Mouse (Mus musculus) C2C12 (cell line): Measurements from ENCODE around the gene Ell. TPM values are rescaled to one million over a fixed set of nuclear protein-coding genes. Genes with fewer than 3 reads are reported as not detected.

Experiments
- H3K27me3 ChIP-seq: one replicate; pipeline ENCODE4 v1.6.1; 2011; ENCODE audit not compliant: control insufficient read depth, insufficient read depth, insufficient read length
- H3K36me3 ChIP-seq: one replicate; pipeline ENCODE4 v1.6.1; 2011; ENCODE audit not compliant: control insufficient read depth, insufficient read depth
- H3K4me3 ChIP-seq: one replicate; pipeline ENCODE4 v1.5.1; 2011; ENCODE audit warnings: mild to moderate bottlenecking, control low read depth; ENCODE audit not compliant: poor library complexity, insufficient read depth, severe bottlenecking
- H3K79me2 ChIP-seq: one replicate; pipeline ENCODE4 v1.6.1; 2011; ENCODE audit not compliant: control insufficient read depth, insufficient read depth
- H3K79me3 ChIP-seq: one replicate; pipeline ENCODE4 v1.6.1; 2011; ENCODE audit warnings: low read depth, control low read depth
- H3ac ChIP-seq: one replicate; pipeline ENCODE3; 2011; ENCODE audit warnings: low read depth; ENCODE audit not compliant: control insufficient read depth, insufficient read length
- CEBPB ChIP-seq: IDR thresholded peaks from one replicate; pipeline ENCODE4 v1.6.1; 2011; ENCODE audit warnings: low read depth, mild to moderate bottlenecking, control low read depth, moderate library complexity
- CTCF ChIP-seq: IDR thresholded peaks from one replicate; pipeline ENCODE4 v1.5.1; 2011; ENCODE audit not compliant: control insufficient read depth, insufficient read depth, insufficient read length
- FOSL1 ChIP-seq: IDR thresholded peaks from one replicate; pipeline ENCODE4 v1.8.0; 2011; ENCODE audit warnings: mild to moderate bottlenecking, low read length; ENCODE audit not compliant: poor library complexity, insufficient read depth, severe bottlenecking
- MAX ChIP-seq: IDR thresholded peaks from one replicate; pipeline ENCODE4 v1.6.1; 2011; ENCODE audit warnings: mild to moderate bottlenecking, control low read depth
- MYOD1 ChIP-seq: IDR thresholded peaks from one replicate; pipeline ENCODE4 v1.6.1; 2011; ENCODE audit warnings: low read depth; ENCODE audit not compliant: control insufficient read depth, insufficient read length
- MYOG ChIP-seq: IDR thresholded peaks from one replicate; pipeline ENCODE4 v1.6.1; 2011; ENCODE audit not compliant: control insufficient read depth, insufficient read length; ENCODE audit errors: extremely low read depth
- USF1 ChIP-seq: IDR thresholded peaks from one replicate; pipeline ENCODE4 v1.6.1; 2011; ENCODE audit warnings: low read depth, mild to moderate bottlenecking, control low read depth, moderate library complexity
- polyA plus RNA-seq: library from polyadenylated mRNA; unstranded; fragments of >200 nt; fragmentation: generic; extraction: Trizol; gene quantifications from one replicate; pipeline ENCODE4 v1.2.1, GENCODE M21; 2012; ENCODE audit warnings: missing spikeins

Gene Ell
- polyA plus RNA-seq, 1 experiment, result 12.3 TPM

DNA sequence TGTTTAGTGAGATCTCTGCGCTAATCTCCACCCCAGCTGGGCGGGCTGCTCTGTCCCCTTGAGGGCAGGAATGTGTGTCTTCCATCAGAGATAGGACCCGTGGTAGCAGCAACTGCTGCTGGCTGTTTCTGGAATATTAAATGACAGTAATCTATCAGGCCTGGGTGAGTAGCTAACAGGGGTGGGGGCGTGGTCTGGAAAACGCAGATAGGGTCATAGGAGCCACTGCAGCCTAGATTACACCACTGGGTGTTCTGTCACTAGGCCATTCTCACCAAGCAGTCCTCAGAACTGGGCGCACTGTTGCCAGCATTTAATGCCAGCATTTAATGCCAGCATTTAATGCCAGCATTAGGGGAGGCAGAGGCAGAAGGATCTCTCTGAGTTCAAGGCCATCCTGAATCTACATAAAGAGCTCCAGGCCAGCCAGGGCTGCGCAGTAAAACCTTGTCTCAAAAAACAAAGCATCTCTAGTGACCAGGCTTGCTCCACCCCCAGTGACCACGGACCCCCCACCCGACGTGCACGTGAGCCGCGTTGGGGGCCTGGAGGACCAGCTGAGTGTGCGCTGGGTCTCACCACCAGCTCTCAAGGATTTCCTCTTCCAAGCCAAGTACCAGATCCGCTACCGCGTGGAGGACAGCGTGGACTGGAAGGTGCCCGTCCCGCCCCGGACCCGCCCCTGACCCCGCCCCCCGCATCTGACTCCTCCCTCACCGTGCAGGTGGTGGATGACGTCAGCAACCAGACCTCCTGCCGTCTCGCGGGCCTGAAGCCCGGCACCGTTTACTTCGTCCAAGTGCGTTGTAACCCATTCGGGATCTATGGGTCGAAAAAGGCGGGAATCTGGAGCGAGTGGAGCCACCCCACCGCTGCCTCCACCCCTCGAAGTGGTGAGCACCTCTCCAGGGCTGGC is 38.6 kb upstream of the Ell start:
- Histone ChIP-seq H3K79me3 (peaks cover 19% of the 10 kb centered on the region), H3K27me3 (no peaks in the 10 kb centered on the region), H3K36me3 (peaks cover 12% of the 10 kb centered on the region), H3K79me2 (peaks cover 37% of the 10 kb centered on the region), H3ac (no peak overlapping the region), H3K4me3 (no peak overlapping the region)
- TF ChIP-seq MAX, result no peak
- no peak for TF ChIP-seq CTCF
- TF ChIP-seq USF1, result no peak
- TF ChIP-seq CEBPB, result no peak
- TF ChIP-seq MYOD1, result no peak
- TF ChIP-seq MYOG, result no peak
- TF ChIP-seq FOSL1, result no peak

DNA sequence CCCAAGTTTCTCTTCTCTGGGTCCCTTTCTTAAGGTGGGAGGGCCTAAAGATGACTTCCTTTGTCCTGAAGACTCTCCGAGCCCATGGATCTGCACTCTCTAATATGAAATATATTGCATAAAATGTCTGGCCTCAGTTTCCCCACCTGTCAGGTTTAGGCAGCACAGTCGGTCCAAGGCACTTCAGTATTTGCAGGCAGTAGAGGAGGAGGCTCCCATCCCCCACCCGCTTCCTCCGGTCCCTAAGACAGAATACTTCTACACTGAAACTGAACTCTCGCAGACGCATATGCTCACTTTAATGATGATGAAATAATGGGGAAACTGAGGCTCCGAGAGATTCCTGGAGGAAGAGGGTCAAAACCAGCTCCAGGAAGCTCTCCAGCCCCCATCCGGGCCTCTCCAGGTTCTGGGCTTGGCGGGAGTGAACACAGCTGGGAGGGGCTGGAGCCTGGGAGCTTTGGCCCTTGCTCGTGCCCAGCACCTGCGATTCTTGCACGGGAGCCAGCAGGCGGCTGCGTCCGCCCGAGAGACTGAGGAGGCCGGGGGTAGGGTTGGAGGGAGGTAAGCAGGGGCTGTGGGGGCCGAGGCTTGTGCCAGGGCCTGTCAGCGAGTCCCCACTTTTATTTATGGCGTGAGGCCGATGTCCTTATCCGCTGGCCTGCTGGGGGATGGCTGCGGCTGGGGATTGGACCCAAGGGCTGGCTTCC is 37.3 kb upstream of the Ell start:
- Histone ChIP-seq H3K4me3 (no peak overlapping the region), H3K36me3 (peaks cover 12% of the 10 kb centered on the region), H3K79me2 (peaks cover 29% of the 10 kb centered on the region), H3K79me3 (peaks cover 15% of the 10 kb centered on the region), H3ac (no peak overlapping the region), H3K27me3 (no peaks in the 10 kb centered on the region)
- TF ChIP-seq MAX, result no peak
- TF ChIP-seq MYOG, result no peak
- no peak for TF ChIP-seq USF1
- no peak for TF ChIP-seq CEBPB
- TF ChIP-seq CTCF, result no peak
- no peak for TF ChIP-seq FOSL1
- TF ChIP-seq MYOD1, result no peak

DNA sequence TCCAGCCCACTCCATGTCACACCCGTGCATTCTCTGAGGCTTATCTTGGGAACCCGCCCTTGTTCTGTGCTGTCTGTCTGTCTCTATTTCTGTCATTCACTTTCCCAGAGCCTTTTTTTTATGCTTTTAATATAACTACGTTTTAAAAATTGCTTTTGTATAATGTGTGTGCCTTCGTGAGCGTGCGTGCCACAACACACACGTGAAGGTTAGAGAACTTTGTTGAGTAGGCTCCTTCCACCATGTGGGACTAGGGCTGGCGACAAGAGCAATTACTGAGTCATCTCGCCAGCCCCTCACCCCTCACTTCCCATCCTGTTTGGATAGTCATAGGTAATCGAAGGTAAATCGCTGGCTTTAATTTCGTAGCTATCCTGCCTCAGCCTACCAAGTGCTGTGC is 36.7 kb upstream of the Ell start:
- no peak overlapping the region for H3K4me3 ChIP-seq
- no peaks in the 10 kb centered on the region for H3K27me3 ChIP-seq
- peaks cover 18% of the 10 kb centered on the region for H3K36me3 ChIP-seq
- peaks cover 29% of the 10 kb centered on the region for H3K79me2 ChIP-seq
- H3ac ChIP-seq, result no peak overlapping the region
- peaks cover 11% of the 10 kb centered on the region for H3K79me3 ChIP-seq
- TF ChIP-seq CTCF, result no peak
- TF ChIP-seq FOSL1, result no peak
- TF ChIP-seq MYOG, result no peak
- TF ChIP-seq CEBPB, result no peak

DNA sequence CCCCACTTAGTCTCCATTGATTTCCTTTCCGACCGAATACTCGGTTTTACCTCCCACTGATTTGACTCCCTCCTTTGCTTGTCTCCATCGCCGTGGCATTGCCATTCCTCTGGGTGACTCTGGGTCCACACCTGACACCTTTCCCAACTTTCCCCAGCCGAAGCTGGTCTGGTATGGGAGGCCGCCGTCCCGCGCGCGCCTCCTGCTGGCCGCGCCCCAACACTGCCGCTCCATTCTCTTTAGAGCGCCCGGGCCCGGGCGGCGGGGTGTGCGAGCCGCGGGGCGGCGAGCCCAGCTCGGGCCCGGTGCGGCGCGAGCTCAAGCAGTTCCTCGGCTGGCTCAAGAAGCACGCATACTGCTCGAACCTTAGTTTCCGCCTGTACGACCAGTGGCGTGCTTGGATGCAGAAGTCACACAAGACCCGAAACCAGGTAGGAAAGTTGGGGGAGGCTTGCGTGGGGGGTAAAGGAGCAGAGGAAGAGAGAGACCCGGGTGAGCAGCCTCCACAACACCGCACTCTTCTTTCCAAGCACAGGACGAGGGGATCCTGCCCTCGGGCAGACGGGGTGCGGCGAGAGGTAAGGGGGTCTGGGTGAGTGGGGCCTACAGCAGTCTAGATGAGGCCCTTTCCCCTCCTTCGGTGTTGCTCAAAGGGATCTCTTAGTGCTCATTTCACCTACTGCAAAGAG is 36.1 kb upstream of the Ell start:
- Histone ChIP-seq H3K79me2 (peaks cover 30% of the 10 kb centered on the region), H3ac (peak overlapping the region; percentile 48), H3K4me3 (no peak overlapping the region), H3K79me3 (peaks cover 14% of the 10 kb centered on the region), H3K27me3 (no peaks in the 10 kb centered on the region), H3K36me3 (peaks cover 25% of the 10 kb centered on the region)
- TF ChIP-seq CTCF (peak; percentile 94), FOSL1 (no peak)

DNA sequence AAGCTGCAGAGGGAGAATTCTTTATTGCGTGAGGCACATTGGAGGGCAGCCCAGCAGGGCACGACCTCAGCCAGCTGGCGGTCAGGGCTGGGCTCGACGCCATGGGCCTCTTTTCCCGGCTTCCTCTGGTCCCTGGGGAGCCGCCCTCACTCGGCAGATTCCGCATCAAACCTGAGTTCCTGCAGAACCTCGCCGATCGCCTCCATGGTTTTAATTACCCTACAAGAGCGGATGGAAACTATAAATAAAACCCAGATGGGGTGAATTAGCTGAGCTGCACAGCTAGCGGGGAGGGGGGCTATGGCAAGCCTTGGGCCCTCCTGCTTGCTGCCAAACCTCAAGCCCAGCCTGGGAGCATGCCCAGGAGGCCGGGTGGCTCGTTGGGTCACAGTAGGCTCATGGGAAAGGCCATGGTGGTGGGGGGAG is 35.0 kb upstream of the Ell start:
- TF ChIP-seq MYOD1 (peak; percentile 29), MYOG (no peak)
- Histone ChIP-seq H3K79me3 (peaks cover 24% of the 10 kb centered on the region), H3K36me3 (peaks cover 35% of the 10 kb centered on the region), H3K79me2 (peaks cover 33% of the 10 kb centered on the region), H3K4me3 (peak overlapping the region; percentile 14), H3K27me3 (no peaks in the 10 kb centered on the region), H3ac (no peak overlapping the region)
